Mouse (Mus musculus) urinary bladder, adult 18-20 months (tissue): ENCODE data around the gene Zfp772.
"Not testable (repeated sequence)": the region's sequence is repeated elsewhere in the genome, so short reads cannot be mapped to it uniquely, and the experiment has no call there.

ENCODE experiments used
- DNase-seq, 2 experiments: peaks; one replicate each; pipeline ENCODE4 v3.0.0; 2022; ENCODE audit warnings: low spot score in 2 of 2, mixed read lengths in 2 of 2

Gene Zfp772

GRCm38 (mm10) chr7:7209313-7210151 is at the start of gene Zfp772:
Gene Zfp772, minus strand, starts transcription at chr7:7209998.
- peak; percentile 35 to 47 for DNase-seq

GRCm38 (mm10) chr7:7247228-7247627 is 37.4 kb upstream of the Zfp772 start, which contains the start of gene Vmn2r29:
Gene Vmn2r29, minus strand, starts transcription at chr7:7247328.
- DNase-seq = not testable (repeated sequence)

DNA sequence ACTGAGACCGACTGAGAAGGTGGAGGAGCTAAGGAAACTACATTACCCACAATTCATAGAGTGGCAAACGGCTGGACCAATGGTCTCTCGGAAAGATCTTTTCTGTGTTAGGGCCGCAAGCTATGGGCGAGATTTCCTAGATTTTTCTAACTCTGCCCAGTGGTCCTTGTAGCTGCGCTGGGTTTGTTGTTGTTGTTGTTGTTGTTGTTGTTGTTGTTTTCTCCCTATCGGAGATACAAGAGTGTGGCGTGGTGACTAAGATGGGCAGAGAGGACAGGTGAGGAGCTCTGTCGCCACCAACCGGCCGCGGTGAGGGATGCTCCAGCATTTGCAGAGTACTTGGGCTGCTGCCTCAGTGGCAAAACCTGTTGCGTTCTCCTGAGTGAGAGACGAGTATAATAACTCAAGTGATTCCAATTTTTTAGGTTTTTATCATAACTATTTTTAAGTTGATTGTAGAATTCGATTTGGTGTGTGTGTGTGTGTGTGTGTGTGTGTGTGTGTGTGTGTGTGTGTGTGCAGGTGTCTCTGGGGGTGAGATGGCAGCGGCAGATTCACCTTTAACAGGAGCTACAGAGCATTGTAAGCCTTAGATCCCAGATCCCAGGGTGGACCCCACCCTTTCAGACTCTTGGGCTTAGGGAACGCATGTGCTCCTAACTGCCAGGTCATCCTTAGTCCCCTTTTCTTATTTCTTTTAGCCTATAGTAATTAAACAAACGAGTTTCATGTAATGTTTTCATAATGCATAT is 21.4 kb downstream of the Zfp772 start:
- DNase-seq = peak; percentile 55 to 69

DNA sequence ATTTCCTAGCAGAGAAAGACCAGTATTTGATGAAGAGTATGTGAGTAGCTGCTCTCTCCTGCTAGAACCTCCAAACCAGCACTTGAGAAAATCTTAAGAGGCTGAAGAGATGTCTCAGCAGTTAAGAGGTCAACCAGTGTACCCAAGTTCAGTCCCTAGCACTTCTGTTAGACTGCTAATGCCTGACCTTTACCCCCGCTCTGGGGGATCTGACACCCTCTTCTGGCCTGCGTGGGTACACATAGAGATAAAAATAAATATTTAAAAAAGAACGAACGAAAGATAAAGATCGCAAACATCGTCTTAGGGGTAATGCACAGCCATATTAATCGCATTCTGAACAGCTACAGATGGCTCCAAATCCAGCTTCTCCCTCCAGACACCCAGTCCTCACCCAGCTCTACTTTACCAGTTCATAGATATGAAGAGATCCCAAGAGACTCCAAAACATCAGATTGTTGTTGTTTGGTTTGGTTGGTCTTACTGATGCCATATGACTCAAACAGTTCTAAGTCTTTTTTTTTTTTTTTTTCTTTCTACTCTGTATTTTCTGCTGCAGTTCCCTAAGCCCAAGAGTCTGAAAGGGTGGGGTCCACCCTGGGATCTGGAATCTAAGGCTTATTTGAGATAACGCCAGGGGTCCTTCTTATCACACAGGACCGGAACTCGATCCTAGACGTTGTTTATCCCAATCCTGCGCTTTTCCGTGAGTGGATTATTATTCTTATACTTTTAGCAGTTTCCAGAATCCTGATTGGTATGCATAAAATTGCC is 22.2 kb downstream of the Zfp772 start:
- DNase-seq = no peak

DNA sequence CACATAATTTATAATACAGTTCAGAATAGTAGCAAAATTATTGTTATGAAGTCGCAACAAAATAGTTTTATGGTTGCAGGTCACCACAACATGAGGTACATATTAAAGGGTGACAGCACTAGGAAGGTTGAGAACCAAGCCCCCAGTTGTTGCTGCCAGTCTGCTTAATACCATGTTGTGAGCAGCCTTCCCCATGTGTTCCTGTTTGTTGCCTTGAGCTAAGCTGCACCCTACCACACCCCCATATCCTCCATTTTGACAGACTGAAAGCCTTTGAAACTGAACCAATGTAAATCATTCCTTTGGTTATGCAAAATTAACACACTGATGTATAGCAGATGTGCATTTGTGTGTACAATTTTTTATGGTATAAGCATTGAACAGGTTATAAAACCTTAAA is 23.9 kb downstream of the Zfp772 start:
- DNase-seq = no peak

DNA sequence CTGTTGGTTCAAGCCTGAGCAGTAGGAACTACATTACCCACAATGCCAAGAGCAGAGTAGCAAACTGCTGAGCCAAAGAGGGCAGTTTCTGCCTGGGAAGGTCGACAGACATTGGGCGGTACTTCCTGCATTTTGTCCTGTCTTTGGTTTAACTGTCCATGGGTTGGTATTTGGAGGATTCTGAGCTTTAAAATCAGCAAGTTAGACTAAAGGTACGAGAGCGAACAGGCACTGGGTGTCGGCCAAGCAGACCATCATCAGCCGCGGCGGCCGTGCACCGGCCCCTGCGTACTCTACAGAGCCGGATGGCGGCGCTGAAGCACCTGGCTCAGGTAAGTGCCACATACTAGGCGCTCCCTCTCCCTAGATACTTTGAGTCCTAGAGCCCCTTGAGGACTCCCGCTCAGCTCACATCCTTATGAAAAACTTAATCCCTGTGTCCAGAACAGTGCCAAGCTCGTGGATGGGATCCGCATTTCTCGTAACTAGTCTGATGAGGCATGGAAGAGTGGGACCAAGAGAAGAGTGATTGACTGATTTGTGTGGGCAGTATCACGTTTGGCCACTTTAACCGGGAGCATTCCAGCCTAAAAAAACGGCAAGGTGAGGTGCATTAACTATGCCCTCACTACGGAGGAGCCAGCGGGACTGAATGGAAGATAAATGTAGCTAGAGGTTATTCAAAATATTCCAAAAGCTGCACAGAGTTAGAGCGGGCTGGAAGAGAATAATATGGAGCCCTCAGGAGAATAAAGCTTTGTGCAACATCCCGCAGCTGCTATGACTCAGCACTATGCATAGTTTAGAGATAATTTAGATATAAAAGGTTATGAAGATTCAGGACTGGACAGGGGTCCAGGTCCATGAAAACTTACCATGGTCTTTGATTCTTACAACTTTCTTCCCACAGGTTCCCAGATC is 38.3 kb downstream of the Zfp772 start, which contains the start of gene Zfp418:
Gene Zfp418 (plus strand): TSS at position 104 of the 921 bp plus-strand sequence.
- peak; percentile 59 to 60 for DNase-seq
